Mouse (Mus musculus) embryonic facial prominence, embryonic 12.5 days (tissue): ENCODE measurements around the gene Hsd17b13. TPM values are rescaled to one million over a fixed set of nuclear protein-coding genes. Genes with fewer than 3 reads are reported as not detected.
A peak's percentile ranks its signal among the peaks of the same experiment; 100 is the strongest.

ENCODE experiments used
- ATAC-seq: fragments of 200-750 bp; cut with Nextera tagmentation; 2 replicates; pipeline ENCODE4 v1.8.0; 2017; ENCODE audit not compliant: insufficient number of reproducible peaks, insufficient read depth, low FRiP score, low TSS enrichment
- H3K27ac ChIP-seq: fragments of 300-500 bp; sonication (generic); 2 replicates; pipeline ENCODE4 v1.5.1; 2016; ENCODE audit warnings: mild to moderate bottlenecking
- H3K27me3 ChIP-seq: fragments of 300-500 bp; sonication (generic); 2 replicates; pipeline ENCODE4 v1.6.1; 2016; ENCODE audit warnings: mild to moderate bottlenecking, moderate library complexity
- H3K36me3 ChIP-seq: fragments of 300-500 bp; sonication (generic); 2 replicates; pipeline ENCODE4 v1.6.1; 2016; ENCODE audit warnings: mild to moderate bottlenecking
- H3K4me1 ChIP-seq: fragments of 300-500 bp; sonication (generic); 2 replicates; pipeline ENCODE4 v1.6.1; 2016
- H3K4me2 ChIP-seq: fragments of 300-500 bp; sonication (generic); replicated peaks from 2 replicates; pipeline ENCODE4 v1.6.1; 2016; ENCODE audit warnings: mild to moderate bottlenecking, moderate library complexity
- H3K4me3 ChIP-seq: fragments of 300-500 bp; sonication (generic); 2 replicates; pipeline ENCODE4 v1.5.1; 2016; ENCODE audit warnings: mild to moderate bottlenecking
- H3K9ac ChIP-seq: fragments of 300-500 bp; sonication (generic); 2 replicates; pipeline ENCODE4 v1.6.1; 2016; ENCODE audit warnings: mild to moderate bottlenecking, moderate library complexity
- H3K9me3 ChIP-seq: fragments of 300-500 bp; sonication (generic); 2 replicates; pipeline ENCODE4 v1.6.1; 2016; ENCODE audit warnings: mild to moderate bottlenecking, moderate library complexity
- WGBS: fragments of 180-500 bp; shearing (Covaris S2); methylation state at CpG from one replicate; pipeline ENCODE4 v1.1.7; 2016; 5-methylcytosine and 5-hydroxymethylcytosine counted together
- polyA plus RNA-seq: library from polyadenylated mRNA; unstranded; fragments of >200 nt; fragmentation: Nextera tagmentation; extraction: Ambion mirVana; gene quantifications from 2 replicates; pipeline ENCODE4 v1.2.1, GENCODE M21; 2016

Hsd17b13 gene
- polyA plus RNA-seq, 1 experiment from 2014 or later = not detected

GRCm38 (mm10) chr5:104006811-104007210 is 29.6 kb upstream of the Hsd17b13 start:
- Histone ChIP-seq H3K36me3 (no peaks in the 10 kb centered on the region), H3K4me1 (no peaks in the 10 kb centered on the region), H3K27ac (no peak overlapping the region), H3K4me2 (no peak overlapping the region), H3K9ac (no peak overlapping the region), H3K9me3 (no peaks in the 10 kb centered on the region), H3K4me3 (no peak overlapping the region), H3K27me3 (no peaks in the 10 kb centered on the region)
- no peak for ATAC-seq
- 82% methylated on average over 3 of the region's 3 CpGs for WGBS

GRCm38 (mm10) chr5:104003955-104004354 is 26.7 kb upstream of the Hsd17b13 start:
- 89% methylated on average over 2 of the region's 2 CpGs for WGBS
- no peak for ATAC-seq
- Histone ChIP-seq H3K4me2 (no peak overlapping the region), H3K9me3 (no peaks in the 10 kb centered on the region), H3K9ac (no peak overlapping the region), H3K36me3 (no peaks in the 10 kb centered on the region), H3K27me3 (no peaks in the 10 kb centered on the region), H3K4me3 (no peak overlapping the region), H3K27ac (no peak overlapping the region), H3K4me1 (peaks cover 3% of the 10 kb centered on the region; the same call in 1 of the 2 replicates)

DNA sequence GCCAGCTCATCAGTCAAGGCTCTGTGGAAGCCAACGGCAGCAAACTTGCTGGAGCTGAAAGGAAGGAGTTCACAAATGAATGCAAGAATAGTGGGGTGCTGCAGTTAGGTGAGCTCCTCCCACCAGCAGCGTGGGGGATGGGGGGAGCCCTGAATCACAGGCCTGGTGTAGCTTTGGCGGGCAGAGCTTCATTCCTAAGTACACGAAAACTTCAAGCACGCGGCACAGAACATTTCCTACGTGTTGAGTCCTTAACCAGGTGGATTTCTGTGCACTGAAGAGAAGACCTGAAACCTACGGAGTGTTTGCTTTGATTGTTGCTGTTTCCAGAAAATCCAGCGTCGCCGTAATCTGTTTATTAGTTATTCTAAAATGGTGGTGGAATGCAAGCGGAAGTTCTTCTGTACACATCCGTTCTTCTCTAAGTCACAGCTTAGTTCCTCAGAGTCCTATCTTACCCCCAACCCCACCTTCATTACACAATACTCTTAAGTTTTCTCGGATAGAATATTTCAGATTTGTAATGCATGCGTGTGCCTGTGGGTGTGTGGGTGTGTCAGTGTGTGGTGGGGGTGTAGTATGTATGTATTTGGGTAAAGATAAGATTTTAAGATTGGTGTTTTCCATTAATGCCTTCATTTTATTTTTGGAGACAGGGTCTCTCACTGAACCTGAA is 26.2 kb upstream of the Hsd17b13 start:
- no peak overlapping the region for H3K4me3 ChIP-seq
- H3K36me3 ChIP-seq = no peaks in the 10 kb centered on the region
- H3K9ac ChIP-seq = no peak overlapping the region
- no peak overlapping the region for H3K27ac ChIP-seq
- H3K27me3 ChIP-seq = no peaks in the 10 kb centered on the region
- 43% methylated on average over 15 of the region's 15 CpGs for WGBS
- no peaks in the 10 kb centered on the region for H3K9me3 ChIP-seq
- 0 out of 2 replicates have a peak, but pooled peaks have one; percentile 28 for ATAC-seq
- peak overlapping the region; percentile 21 for H3K4me2 ChIP-seq
- peaks cover 3% of the 10 kb centered on the region; the same call in 1 of the 2 replicates for H3K4me1 ChIP-seq

DNA sequence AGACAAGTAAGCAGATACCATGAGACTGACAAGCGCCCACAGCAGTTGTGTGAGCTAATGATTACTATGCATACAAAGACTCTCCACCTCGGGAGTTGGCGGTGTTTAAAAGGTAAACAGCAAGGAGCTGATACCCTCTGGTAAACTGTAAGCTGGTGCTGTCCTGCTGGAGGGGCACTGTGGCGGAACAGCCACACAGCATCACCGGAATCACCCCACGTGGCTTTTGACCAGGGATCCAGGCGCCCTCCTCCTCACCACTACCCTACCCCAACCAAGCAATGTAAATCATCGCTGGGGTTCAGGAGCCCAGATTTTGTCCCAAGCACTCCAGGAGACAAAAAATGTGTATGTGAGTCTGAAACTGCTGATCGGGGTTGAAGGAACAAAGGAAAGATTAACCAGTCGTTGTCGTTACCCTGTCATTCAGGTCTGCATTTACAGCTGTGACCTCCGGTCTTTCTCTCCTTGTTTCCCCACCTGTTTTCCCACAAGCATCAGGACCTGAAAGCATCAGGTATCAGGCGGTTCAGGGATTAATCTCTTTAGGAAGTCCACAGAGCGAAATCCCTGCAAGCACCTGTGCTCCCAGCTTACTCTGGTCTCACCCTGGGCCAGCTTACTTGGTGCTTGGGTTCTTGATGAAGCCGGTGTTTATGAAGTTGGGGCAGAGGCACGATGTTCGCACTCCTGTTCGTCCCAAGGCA is 25.5 kb upstream of the Hsd17b13 start:
- Histone ChIP-seq H3K4me2 (peak overlapping the region; percentile 21), H3K4me3 (no peak overlapping the region), H3K36me3 (no peaks in the 10 kb centered on the region), H3K4me1 (peaks cover 3% of the 10 kb centered on the region; the same call in 1 of the 2 replicates), H3K9me3 (no peaks in the 10 kb centered on the region), H3K27ac (no peak overlapping the region), H3K9ac (no peak overlapping the region), H3K27me3 (no peaks in the 10 kb centered on the region)
- WGBS = 20% methylated on average over 18 of the region's 18 CpGs
- ATAC-seq = peak; percentile 41; the same call in 1 of the 2 replicates

DNA sequence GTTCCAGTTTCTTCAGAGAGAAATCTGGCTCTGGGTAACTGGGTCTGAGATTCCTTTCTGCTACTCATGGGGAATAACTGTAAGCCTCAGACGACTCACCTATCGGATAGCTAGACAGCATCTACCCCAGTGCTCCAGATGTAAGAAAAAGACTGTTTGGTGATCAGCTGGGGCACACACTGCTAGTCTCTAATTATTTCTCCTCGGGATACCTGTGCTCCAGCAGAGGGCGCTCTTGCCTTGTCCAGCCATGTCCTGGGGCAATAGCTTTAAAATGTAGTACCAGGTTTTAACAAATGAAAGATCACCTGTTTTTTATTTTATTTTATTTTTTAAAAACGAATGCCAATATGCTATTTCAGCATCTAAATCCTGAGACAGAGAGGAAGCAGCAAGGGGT is 22.5 kb upstream of the Hsd17b13 start:
- no peak overlapping the region for H3K27ac ChIP-seq
- H3K9ac ChIP-seq = no peak overlapping the region
- ATAC-seq = no peak
- H3K4me2 ChIP-seq = no peak overlapping the region
- H3K9me3 ChIP-seq = no peaks in the 10 kb centered on the region
- H3K4me1 ChIP-seq = peaks cover 3% of the 10 kb centered on the region; the same call in 1 of the 2 replicates
- no peak overlapping the region for H3K4me3 ChIP-seq
- 3% methylated on average over 5 of the region's 5 CpGs for WGBS
- H3K27me3 ChIP-seq = no peaks in the 10 kb centered on the region
- H3K36me3 ChIP-seq = no peaks in the 10 kb centered on the region

GRCm38 (mm10) chr5:103998739-103999138 is 21.5 kb upstream of the Hsd17b13 start:
- 69% methylated on average over 5 of the region's 5 CpGs for WGBS
- H3K9me3 ChIP-seq = no peaks in the 10 kb centered on the region
- no peak overlapping the region for H3K4me2 ChIP-seq
- no peaks in the 10 kb centered on the region for H3K36me3 ChIP-seq
- ATAC-seq = no peak
- H3K27me3 ChIP-seq = no peaks in the 10 kb centered on the region
- no peak overlapping the region for H3K27ac ChIP-seq
- no peak overlapping the region for H3K4me3 ChIP-seq
- no peak overlapping the region for H3K9ac ChIP-seq
- peaks cover 3% of the 10 kb centered on the region; the same call in 1 of the 2 replicates for H3K4me1 ChIP-seq

- Histone ChIP-seq H3K9me3 (no peaks in the 10 kb centered on the region), H3K27me3 (no peaks in the 10 kb centered on the region), H3K27ac (no peak overlapping the region), H3K4me3 (no peak overlapping the region), H3K4me2 (no peak overlapping the region), H3K36me3 (no peaks in the 10 kb centered on the region), H3K9ac (no peak overlapping the region), H3K4me1 (0 out of 2 replicates have a peak, but pooled peaks cover 3% of the 10 kb centered on the region)
- ATAC-seq = no peak
- WGBS = 54% methylated on average over 3 of the region's 3 CpGs
Measured at GRCm38 (mm10) chr5:103995181-103995580, 18.0 kb upstream of the Hsd17b13 start.

DNA sequence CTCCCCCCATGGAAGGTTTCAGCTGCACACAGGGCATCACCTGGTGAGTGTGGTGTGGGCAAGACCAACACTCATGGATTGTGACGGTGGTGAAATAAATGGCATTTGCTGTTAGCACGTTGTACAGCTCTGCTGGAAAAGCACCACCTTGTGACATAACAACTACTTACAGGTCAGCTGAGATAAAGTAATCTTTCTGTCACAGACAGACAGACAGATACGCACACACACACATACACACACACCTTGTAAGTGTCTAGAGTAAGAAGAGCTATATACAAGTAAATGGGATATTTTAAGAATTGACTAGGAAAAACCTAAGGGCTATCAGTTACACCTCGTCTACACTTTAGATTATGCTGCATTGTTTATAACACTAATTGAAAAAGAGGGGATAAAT is 17.5 kb upstream of the Hsd17b13 start:
- Histone ChIP-seq H3K4me3 (no peak overlapping the region), H3K4me2 (no peak overlapping the region), H3K9me3 (no peaks in the 10 kb centered on the region), H3K4me1 (0 out of 2 replicates have a peak, but pooled peaks cover 1% of the 10 kb centered on the region), H3K36me3 (no peaks in the 10 kb centered on the region; the same call in 1 of the 2 replicates), H3K9ac (no peak overlapping the region), H3K27me3 (no peaks in the 10 kb centered on the region), H3K27ac (no peak overlapping the region)
- WGBS = 84% methylated on average over 4 of the region's 4 CpGs
- ATAC-seq = no peak

DNA sequence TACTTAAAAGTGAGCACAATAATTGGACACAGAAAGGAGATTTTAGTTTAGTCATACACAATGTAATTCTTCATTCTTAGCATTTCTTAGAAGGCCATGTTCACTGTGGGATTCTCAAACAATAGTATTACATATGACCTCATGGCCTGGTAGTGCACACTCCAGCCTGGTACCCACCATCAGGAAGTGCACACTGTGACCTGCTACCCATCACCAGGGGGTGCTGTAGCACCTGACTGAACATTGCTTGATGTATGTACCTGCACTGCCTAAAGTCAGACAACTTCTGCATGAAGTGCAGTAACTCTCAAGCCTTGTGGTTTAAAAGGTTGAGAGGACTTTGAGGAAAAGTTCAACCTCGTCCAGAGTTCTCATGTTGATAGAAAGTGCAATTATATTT is 16.4 kb upstream of the Hsd17b13 start:
- Histone ChIP-seq H3K27me3 (no peaks in the 10 kb centered on the region), H3K4me1 (no peaks in the 10 kb centered on the region), H3K4me3 (no peak overlapping the region), H3K9me3 (no peaks in the 10 kb centered on the region), H3K4me2 (no peak overlapping the region), H3K36me3 (no peaks in the 10 kb centered on the region; the same call in 1 of the 2 replicates), H3K27ac (no peak overlapping the region), H3K9ac (no peak overlapping the region)
- 79% methylated on average over 1 of the region's 1 CpGs for WGBS
- ATAC-seq = no peak

GRCm38 (mm10) chr5:103992831-103993230 is 15.6 kb upstream of the Hsd17b13 start:
- H3K36me3 ChIP-seq = no peaks in the 10 kb centered on the region; the same call in 1 of the 2 replicates
- no peak for ATAC-seq
- H3K4me1 ChIP-seq = no peaks in the 10 kb centered on the region
- no peaks in the 10 kb centered on the region for H3K9me3 ChIP-seq
- H3K9ac ChIP-seq = no peak overlapping the region
- H3K27me3 ChIP-seq = no peaks in the 10 kb centered on the region
- no peak overlapping the region for H3K4me2 ChIP-seq
- no peak overlapping the region for H3K4me3 ChIP-seq
- 91% methylated on average over 9 of the region's 9 CpGs for WGBS
- H3K27ac ChIP-seq = no peak overlapping the region

DNA sequence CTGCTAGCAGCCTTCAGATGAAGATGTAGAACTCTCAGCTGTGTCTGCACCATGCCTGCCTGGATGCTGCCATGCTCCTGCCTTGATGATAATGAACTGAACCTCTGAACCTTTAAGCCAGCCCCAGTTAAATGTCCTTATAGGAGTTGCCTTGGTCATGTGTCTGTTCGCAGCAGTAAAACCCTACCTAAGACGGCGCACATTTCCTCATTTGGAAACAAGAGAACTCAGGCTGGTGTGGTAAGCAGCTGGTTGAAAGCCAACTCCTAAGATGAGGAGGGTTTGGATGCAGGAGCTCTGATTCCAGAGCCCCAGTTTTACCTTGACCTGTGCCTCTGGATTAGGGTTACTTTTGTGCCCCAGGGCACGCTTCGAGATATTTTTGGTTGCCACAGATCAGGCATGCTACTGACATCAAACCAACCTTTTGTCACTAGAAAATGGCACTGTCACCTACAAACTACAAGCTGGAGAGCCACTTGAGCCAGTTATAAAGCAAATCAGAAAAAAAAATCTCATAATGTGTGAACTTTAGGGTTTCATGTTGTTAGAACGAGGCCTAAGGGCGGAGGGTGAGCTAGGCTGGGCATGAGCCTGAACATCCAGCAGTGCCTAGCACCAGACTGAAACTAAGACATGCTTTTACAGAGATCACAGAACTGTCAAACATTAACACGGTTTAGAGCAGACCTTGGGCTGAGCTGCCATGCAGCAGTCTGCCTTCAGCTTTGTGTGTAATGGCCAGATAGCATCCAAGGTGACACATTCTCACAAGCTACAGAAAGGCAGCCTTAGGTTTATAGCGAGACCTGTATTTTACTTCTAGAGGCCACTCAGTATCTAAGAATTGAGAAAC is 3.7 kb upstream of the Hsd17b13 start:
- no peaks in the 10 kb centered on the region for H3K27me3 ChIP-seq
- ATAC-seq = no peak
- no peak overlapping the region for H3K4me2 ChIP-seq
- H3K9ac ChIP-seq = no peak overlapping the region
- no peaks in the 10 kb centered on the region for H3K9me3 ChIP-seq
- H3K4me3 ChIP-seq = no peak overlapping the region
- H3K36me3 ChIP-seq = no peaks in the 10 kb centered on the region
- no peak overlapping the region for H3K27ac ChIP-seq
- H3K4me1 ChIP-seq = no peaks in the 10 kb centered on the region
- 83% methylated on average over 9 of the region's 9 CpGs for WGBS
